Mouse (Mus musculus) CD8-positive naive resting alpha-beta T cell, adult 2 months (primary cell): ENCODE measurements around the gene Znrf2.

Experiments used
- DNase-seq, 2 experiments: peaks; one replicate each; pipeline ENCODE4 v3.0.0; 2022; ENCODE audit warnings: low read depth in 2 of 2, low spot score in 2 of 2

The Znrf2 gene

GRCm38 (mm10) chr6:54816388-54817065, at the start of gene Znrf2:
Znrf2 (plus strand) TSS chr6:54816916.
- DNase-seq: peak; percentile 80 to 85

DNA sequence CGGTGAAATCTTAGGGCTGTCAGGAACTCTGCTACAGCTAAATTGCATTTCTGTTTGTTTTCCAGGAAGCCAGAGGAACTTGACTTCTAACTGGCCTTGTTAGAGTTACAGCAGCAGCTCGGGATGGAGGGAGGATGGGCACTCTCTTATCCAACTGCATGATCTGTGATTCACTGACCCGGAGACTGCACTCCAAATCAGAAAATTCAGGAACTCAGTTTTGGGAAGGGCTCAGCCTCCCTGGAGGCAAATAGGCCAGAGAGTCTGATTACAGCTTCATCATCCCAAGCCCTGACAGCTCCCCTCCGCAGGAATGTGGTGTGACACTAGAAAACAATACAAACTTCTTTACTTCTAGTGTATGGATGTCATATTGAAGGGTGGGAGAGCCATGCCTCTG, 49.0 kb upstream of the Znrf2 start:
- DNase-seq: no peak

DNA sequence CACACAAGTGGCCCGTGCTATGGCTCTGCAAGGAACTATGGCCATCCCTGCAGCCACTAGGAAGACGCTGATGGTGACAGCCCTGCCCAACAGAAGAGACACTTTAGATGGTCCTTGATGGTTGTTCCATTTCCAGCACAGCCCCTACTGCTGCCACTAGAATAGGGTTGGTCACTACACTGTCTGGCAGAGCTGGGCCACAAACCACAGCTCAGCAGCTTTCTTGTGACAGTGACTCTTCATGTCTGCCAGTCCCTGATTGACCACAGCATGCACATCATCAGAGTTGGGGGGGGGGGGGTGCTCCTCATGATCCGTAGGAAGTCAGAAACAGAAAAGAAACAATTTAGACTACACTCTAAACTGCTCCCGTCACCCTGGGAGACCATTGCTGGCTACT, 46.0 kb upstream of the Znrf2 start:
- DNase-seq: no peak

- no peak for DNase-seq
These were observed 45.5 kb upstream of the Znrf2 start for GRCm38 (mm10) chr6:54771171-54771570.

DNA sequence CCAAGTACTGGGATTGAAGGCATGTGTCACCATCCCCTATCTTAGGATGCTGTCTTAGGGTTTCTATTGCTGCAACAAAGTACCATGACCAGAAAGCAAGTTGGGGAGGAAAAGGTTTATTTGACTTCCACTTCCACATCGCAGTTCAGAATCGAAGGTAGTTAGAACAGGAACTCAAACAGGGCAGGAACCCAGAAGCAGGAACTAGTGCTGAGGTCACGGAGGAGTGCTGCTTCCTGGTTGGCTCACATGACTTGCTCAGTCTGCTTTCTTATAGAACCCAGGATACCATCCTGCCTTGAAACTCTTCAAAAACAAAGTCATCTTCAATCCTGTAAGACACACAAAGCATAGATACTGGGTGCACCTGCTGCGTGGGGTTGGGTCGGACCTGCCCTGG, 44.6 kb upstream of the Znrf2 start:
- no peak for DNase-seq

DNA sequence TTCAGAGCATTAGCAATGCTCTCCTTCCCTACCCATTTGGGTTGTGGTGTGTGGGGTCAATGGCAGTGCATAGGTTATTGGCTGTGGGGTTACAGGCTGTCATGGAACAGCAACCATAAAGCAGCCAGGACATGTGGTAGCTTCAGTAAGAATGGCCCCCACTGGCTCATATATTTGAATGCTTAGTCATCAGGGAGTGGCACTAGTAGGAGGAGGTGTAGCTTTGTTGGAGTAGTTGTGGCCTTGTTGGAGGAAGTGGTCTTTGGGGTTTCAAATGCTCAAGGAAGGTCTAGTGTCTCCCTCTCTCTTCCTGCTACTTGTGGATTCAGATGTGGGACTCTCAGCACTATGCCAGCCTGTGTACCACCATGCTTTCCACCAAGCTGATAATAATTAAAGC, 41.0 kb upstream of the Znrf2 start:
- peak; percentile 24 to 37 for DNase-seq

DNA sequence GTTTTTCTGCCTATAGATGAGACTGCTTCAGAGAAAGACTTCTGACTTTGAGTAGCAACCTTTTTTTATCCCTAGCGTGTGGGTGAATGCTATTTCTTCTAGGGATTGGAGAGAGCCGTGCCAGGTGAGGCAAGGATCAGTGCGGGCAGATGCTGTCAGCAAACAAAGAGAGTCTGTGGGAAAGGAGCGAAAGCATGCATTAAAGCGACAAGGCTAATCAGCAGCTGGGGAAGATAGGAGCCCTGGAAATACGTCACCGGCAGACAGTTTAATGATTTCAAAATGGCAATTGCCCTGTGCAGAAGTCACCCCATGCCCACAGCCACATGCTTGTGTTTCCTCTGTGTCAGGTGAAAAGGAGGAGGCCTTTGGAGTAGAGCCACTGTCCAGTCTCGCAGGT, 39.1 kb upstream of the Znrf2 start:
- no peak for DNase-seq

DNA sequence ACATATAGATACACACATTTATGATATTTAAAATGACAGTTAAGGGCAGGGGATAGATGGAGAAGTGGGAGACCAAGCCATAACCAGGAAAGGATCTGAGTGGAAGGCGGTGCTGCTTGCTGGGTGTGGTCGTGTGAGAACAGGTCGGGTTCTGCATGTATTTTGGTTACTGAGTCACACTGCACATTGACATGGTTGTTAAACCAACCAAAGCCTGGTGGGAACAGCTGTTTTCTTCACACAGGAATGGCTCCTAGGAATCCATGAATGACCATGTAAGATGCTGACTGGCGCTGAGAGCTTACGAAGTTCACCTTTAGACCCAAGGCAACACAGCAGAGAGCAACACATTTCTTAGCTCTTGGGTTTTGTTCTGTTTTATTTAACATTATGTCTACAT, 36.7 kb upstream of the Znrf2 start:
- no peak for DNase-seq

- DNase-seq: no peak
These were observed 36.0 kb upstream of the Znrf2 start for GRCm38 (mm10) chr6:54780569-54781304.

GRCm38 (mm10) chr6:54781881-54782280, 34.8 kb upstream of the Znrf2 start:
- DNase-seq: no peak

DNA sequence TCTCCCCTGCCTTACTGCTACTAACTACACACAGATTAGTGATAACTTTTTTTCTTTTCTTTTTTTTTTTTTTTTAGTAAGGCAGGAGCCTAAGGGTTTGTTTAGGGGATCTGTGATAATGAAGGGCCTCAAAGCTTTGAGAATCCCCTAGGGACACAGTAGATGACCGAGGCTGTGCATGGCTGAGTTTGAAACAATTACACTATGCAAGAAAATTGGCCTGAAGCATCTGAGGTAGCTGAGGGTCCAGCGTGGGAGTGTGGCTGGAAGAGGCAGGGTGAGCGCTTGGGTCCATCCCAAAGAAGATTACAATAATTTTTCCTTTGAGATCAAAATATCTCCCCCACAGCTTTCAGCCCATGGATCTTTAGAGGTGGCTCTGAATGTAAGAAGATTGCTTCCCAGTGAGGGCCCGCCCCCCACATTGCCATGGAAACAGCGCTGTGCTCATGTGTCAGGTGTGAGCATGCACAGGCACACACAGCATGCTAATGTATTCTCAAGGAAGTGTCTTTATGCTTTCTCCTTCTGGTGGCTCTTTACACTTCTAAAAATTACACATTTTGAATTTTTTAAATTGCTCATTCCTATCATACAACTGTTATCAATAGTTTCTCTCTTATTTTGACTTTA, 31.5 kb upstream of the Znrf2 start:
- no peak for DNase-seq

GRCm38 (mm10) chr6:54786766-54787165, 29.9 kb upstream of the Znrf2 start:
- no peak for DNase-seq

- no peak for DNase-seq
These were observed 28.2 kb upstream of the Znrf2 start for GRCm38 (mm10) chr6:54788493-54788892.

- no peak for DNase-seq
These were observed 27.6 kb upstream of the Znrf2 start for GRCm38 (mm10) chr6:54789139-54789538.

DNA sequence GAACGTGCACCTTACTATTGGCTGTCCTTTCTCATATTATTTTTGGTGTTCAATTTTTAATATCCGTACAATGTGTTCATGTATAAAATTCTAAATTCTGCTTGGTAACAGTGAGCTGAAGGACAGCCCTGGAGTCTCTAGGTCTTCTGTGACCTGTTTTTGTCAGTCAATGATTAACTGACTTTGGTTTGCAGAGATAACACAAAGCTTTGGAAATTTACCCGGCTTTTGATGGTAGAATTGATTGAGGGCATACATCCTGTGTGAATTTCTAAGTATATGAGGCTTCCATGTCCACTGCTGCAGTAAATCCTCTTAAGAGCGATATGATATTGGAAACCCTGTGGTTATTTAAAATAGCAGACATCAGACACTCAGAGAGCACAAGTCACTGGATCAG, 26.6 kb upstream of the Znrf2 start:
- DNase-seq: no peak

- no peak for DNase-seq
These were observed 22.9 kb upstream of the Znrf2 start for GRCm38 (mm10) chr6:54793853-54794252.

DNA sequence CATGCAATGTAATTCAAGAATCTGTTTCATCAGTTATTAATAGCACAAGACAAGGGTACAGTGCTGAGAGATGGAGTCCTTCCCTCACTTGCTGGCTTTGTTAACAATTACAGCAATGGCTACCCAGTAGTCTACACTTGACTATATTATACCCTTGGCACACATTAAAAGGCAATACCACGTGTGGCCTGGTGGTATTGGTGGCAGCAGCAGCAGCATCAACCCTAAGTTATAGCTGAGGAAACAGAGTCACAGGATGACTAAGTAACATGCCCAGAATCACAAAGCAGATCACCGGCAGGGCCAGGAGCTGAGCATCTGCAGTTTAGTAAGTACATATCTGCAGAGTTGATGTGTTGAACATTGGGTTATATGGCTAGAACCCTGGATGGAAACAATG, 22.3 kb upstream of the Znrf2 start:
- no peak for DNase-seq

- no peak for DNase-seq
These were observed 21.7 kb upstream of the Znrf2 start for GRCm38 (mm10) chr6:54794991-54795390.

- no peak for DNase-seq
These were observed 20.7 kb upstream of the Znrf2 start for GRCm38 (mm10) chr6:54795971-54796370.

DNA sequence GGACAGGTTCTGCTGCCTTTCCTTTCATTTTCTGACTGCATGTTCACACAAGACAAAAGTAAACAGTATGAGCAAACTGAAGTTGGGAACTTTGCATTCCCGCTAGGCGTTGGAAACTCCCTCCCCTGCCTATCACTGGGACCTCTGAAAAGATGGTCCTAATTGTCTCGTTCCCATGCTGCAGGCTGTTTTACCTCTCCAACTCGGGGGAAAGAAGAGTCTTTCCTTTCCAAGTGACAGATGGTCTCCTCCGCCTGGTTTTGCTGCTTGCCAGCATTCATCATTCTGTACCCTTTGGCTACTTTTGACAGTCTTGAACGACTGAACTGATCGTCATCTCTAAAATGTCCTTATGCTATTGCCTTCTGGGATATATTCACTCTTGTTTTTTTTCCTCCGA, 14.4 kb upstream of the Znrf2 start:
- no peak for DNase-seq

DNA sequence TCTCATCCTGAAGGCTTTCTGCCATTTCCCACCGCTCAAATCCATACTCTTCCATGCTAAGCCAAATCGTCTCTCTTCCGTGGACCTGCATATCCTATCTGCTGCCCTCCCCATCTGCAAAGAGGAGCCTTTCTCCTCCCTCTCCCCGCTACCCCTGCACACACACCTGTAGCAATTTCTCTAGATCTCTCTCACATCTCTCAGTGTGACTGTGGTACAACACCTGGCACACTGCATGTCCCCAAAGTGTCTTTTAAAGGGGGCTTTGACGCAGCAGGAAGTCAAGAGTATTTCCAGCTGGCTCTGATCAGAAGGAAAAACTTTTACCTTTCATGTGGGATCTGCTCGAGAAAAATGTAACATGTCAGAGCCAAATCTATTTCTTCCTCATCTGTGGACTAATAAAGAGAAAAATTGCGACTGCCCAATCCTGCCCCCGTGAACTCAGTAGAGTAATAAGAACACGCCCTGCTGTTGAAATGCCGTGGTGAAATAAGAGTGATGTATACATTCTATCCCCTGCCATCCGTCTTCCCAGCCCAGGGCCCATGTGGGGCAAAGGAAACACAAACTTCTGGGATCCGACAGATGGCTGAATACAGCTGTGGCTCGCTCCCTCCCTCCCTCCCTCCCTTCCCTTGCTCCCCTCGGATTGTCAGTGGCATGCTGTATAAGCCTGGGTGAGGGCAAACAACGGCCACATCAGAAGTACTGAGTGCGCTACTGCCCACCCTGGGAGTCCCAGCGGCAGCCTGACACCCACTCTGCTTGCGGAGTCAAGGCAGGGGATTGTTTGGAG, 12.5 kb upstream of the Znrf2 start:
- no peak for DNase-seq

DNA sequence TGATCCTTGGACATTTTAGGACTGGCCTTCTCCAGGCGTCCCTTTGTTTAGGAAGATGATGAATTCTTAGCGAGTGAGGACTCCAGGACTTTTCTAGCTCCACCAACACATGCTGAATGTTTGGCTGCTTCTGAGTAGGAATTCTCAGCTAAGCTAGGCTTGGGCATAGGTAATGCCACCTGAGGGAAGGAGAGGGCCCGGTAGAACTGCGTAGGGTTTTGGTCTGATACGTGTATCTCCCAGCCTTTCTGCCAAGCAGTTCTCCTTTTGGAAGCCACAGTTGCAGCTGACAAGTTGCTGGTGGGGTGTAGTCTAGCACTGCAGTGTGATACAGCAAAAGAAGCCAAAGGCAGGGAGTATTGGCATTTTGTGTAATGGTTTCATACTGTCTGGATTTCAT, 10.9 kb upstream of the Znrf2 start:
- DNase-seq: no peak
